Mouse (Mus musculus) MEL (cell line): ENCODE measurements at regions not wholly inside any gene's neighbourhood (a gene's known extent, or its start where the extent isn't known, plus 50 kb on each side); places are given as distances from the start of the nearest gene placed in this dataset.
A peak's percentile ranks its signal among the peaks of the same experiment; 100 is the strongest.

ENCODE experiments used
- DNase-seq: peaks from one replicate; pipeline ENCODE4 v3.0.0; 2011; ENCODE audit warnings: low read depth, low spot score
- H3K27ac ChIP-seq: 2 replicates; pipeline ENCODE4 v1.5.1; 2012; ENCODE audit warnings: low read depth, mild to moderate bottlenecking, control low read depth, low read length, moderate library complexity; ENCODE audit not compliant: control insufficient read depth
- H3K27me3 ChIP-seq, 2 experiments: fragments of 150-350 bp in 1 of 2; sonication (generic) in 1 of 2; 2 replicates each; pipeline ENCODE4 v1.6.1; 2012; ENCODE audit warnings: low read length in 2 of 2, mild to moderate bottlenecking in 2 of 2, improper control_type of control experiment in 1 of 2, moderate library complexity in 1 of 2; ENCODE audit not compliant: insufficient read depth in 2 of 2, control insufficient read depth in 1 of 2
- H3K36me3 ChIP-seq, 2 experiments: 2 replicates each; pipeline ENCODE4 v1.6.1; 2012 to 2014; ENCODE audit warnings: low read length in 2 of 2, improper control_type of control experiment in 1 of 2, inconsistent platforms in 1 of 2, mild to moderate bottlenecking in 1 of 2; ENCODE audit not compliant: insufficient read depth in 2 of 2, control insufficient read depth in 1 of 2
- H3K4me1 ChIP-seq, 2 experiments: fragments of 150-350 bp in 1 of 2; sonication (generic) in 1 of 2; 2 replicates each; pipeline ENCODE4 v1.6.1; 2012; ENCODE audit warnings: low read length in 2 of 2, improper control_type of control experiment in 1 of 2, mild to moderate bottlenecking in 1 of 2; ENCODE audit not compliant: insufficient read depth in 2 of 2, control insufficient read depth in 1 of 2
- H3K4me3 ChIP-seq, 2 experiments: fragments of 150-350 bp in 1 of 2; sonication (generic) in 1 of 2; 2 replicates each; pipeline ENCODE4 v1.5.1; 2012; ENCODE audit warnings: low read depth in 2 of 2, low read length in 2 of 2, mild to moderate bottlenecking in 2 of 2, moderate library complexity in 2 of 2, control low read depth in 1 of 2, improper control_type of control experiment in 1 of 2; ENCODE audit not compliant: control insufficient read depth in 1 of 2, insufficient read depth in 1 of 2
- H3K79me2 ChIP-seq: 2 replicates; pipeline ENCODE4 v1.6.1; 2012; ENCODE audit warnings: mild to moderate bottlenecking, low read length, moderate library complexity; ENCODE audit not compliant: control insufficient read depth, poor library complexity, insufficient read depth
- H3K9ac ChIP-seq: 2 replicates; pipeline ENCODE4 v1.6.1; 2012; ENCODE audit warnings: low read depth, mild to moderate bottlenecking, control low read depth, low read length, moderate library complexity; ENCODE audit not compliant: control insufficient read depth, poor library complexity, severe bottlenecking
- H3K9me3 ChIP-seq: fragments of 150-350 bp; sonication (generic); replicated peaks from 2 replicates; pipeline ENCODE4 v1.6.1; 2012; ENCODE audit warnings: mild to moderate bottlenecking, low read length, improper control_type of control experiment, moderate library complexity; ENCODE audit not compliant: insufficient read depth
- CHD1 ChIP-seq: IDR thresholded peaks from 2 replicates; pipeline ENCODE4 v1.6.1; 2012; ENCODE audit warnings: low read depth, mild to moderate bottlenecking, inconsistent platforms, low read length, improper control_type of control experiment
- CHD2 ChIP-seq: IDR thresholded peaks from 2 replicates; pipeline ENCODE4 v1.6.1; 2011; ENCODE audit warnings: low read length, improper control_type of control experiment
- EP300 ChIP-seq, 2 experiments: IDR thresholded peaks; 2 replicates each; pipeline ENCODE4 v1.6.1; 2011; ENCODE audit warnings: improper control_type of control experiment in 2 of 2, low read length in 2 of 2, low read depth in 1 of 2, mild to moderate bottlenecking in 1 of 2
- ETS1 ChIP-seq: IDR thresholded peaks from 2 replicates; pipeline ENCODE4 v1.6.1; 2012; ENCODE audit warnings: low read depth, mild to moderate bottlenecking, inconsistent platforms, low read length, improper control_type of control experiment, moderate library complexity
- GABPA ChIP-seq: IDR thresholded peaks from 2 replicates; pipeline ENCODE4 v1.6.1; 2012; ENCODE audit warnings: low read depth, mild to moderate bottlenecking, inconsistent platforms, low read length, improper control_type of control experiment, moderate library complexity
- JUND ChIP-seq: IDR thresholded peaks from 2 replicates; pipeline ENCODE4 v1.6.1; 2011; ENCODE audit warnings: low read depth, mild to moderate bottlenecking, improper control_type of control experiment, low read length
- MAFK ChIP-seq: IDR thresholded peaks from 2 replicates; pipeline ENCODE4 v1.6.1; 2011; ENCODE audit warnings: low read depth, mild to moderate bottlenecking, low read length, improper control_type of control experiment, borderline replicate concordance
- MAX ChIP-seq: IDR thresholded peaks from 2 replicates; pipeline ENCODE4 v1.6.1; 2011; ENCODE audit warnings: low read length, improper control_type of control experiment
- MAZ ChIP-seq: IDR thresholded peaks from 2 replicates; pipeline ENCODE4 v1.6.1; 2012; ENCODE audit warnings: low read depth, mild to moderate bottlenecking, inconsistent platforms, low read length, improper control_type of control experiment
- MXI1 ChIP-seq: IDR thresholded peaks from 2 replicates; pipeline ENCODE4 v1.6.1; 2011; ENCODE audit warnings: mild to moderate bottlenecking, low read depth, low read length, improper control_type of control experiment
- MYB ChIP-seq: IDR thresholded peaks from 2 replicates; pipeline ENCODE4 v1.6.1; 2011; ENCODE audit warnings: mild to moderate bottlenecking, low read depth, low read length, improper control_type of control experiment
- MYC ChIP-seq: IDR thresholded peaks from 2 replicates; pipeline ENCODE4 v1.6.1; 2011; ENCODE audit warnings: low read depth, mild to moderate bottlenecking, low read length, improper control_type of control experiment, moderate library complexity
- NELFE ChIP-seq: IDR thresholded peaks from 2 replicates; pipeline ENCODE4 v1.6.1; 2011; ENCODE audit warnings: low read depth, low read length, improper control_type of control experiment
- POLR2A ChIP-seq, 2 experiments: IDR thresholded peaks; 2 replicates each; pipeline ENCODE4 v1.6.1; 2011 to 2012; ENCODE audit warnings: low read length in 2 of 2, mild to moderate bottlenecking in 2 of 2, control low read depth in 1 of 2, improper control_type of control experiment in 1 of 2, low read depth in 1 of 2, moderate library complexity in 1 of 2; ENCODE audit not compliant: control insufficient read depth in 1 of 2, insufficient read depth in 1 of 2, poor library complexity in 1 of 2
- RAD21 ChIP-seq: IDR thresholded peaks from 2 replicates; pipeline ENCODE4 v1.6.1; 2011; ENCODE audit warnings: mild to moderate bottlenecking, low read depth, low read length, improper control_type of control experiment
- SIN3A ChIP-seq: IDR thresholded peaks from 2 replicates; pipeline ENCODE4 v1.6.1; 2012; ENCODE audit warnings: low read length, improper control_type of control experiment, inconsistent platforms
- TCF12 ChIP-seq: IDR thresholded peaks from 2 replicates; pipeline ENCODE4 v1.6.1; 2014; ENCODE audit warnings: low read depth, mild to moderate bottlenecking, inconsistent platforms, low read length, improper control_type of control experiment, moderate library complexity
- USF2 ChIP-seq, 2 experiments: IDR thresholded peaks; 2 replicates each; pipeline ENCODE4 v1.6.1; 2011 to 2012; ENCODE audit warnings: improper control_type of control experiment in 2 of 2, low read length in 2 of 2, borderline replicate concordance in 1 of 2, inconsistent platforms in 1 of 2, low read depth in 1 of 2, mild to moderate bottlenecking in 1 of 2; ENCODE audit not compliant: insufficient read depth in 1 of 2
- ZKSCAN1 ChIP-seq: IDR thresholded peaks from 2 replicates; pipeline ENCODE4 v1.6.1; 2012; ENCODE audit warnings: low read depth, mild to moderate bottlenecking, inconsistent platforms, low read length, improper control_type of control experiment, moderate library complexity

DNA sequence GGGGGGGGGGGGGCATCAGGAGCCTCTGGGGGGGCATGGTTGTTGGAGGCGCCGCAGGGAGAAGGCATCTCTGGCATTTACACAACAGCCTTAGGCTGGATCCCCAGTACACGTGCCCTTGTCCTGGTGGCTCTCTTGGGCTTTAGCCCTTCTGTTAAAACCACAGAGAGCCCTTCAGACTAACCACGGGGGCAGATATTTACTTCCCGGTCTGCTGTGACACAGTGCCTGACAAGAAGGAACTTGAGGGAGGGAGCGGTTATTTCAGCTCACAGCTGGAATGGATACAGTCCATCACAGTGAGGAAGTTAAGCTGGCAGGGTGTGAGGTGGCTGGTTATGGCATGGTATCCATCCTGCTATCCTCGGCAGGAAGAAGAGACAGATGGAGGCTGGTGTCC, 71.0 kb upstream of the Gm11733 start:
- DNase-seq = peak; percentile 76
- H3K27me3 ChIP-seq = 0 out of 4 replicates have a peak, but pooled peaks cover 0 to 1% of the 10 kb centered on the region in 2 experiments
- no peak overlapping the region for H3K27ac ChIP-seq
- H3K9me3 ChIP-seq = no peaks in the 10 kb centered on the region
- no peak overlapping the region for H3K4me3 ChIP-seq
- no peaks in the 10 kb centered on the region for H3K79me2 ChIP-seq
- TF ChIP-seq SIN3A = peak; percentile 39; the same call in 1 of the 2 replicates
- no peak for TF ChIP-seq MYB
- TF ChIP-seq MAX = peak; percentile 61; the same call in 1 of the 2 replicates
- 0 out of 2 replicates have a peak, but pooled peaks have one; percentile 40 for TF ChIP-seq MYC
- peak; percentile 37; the same call in 1 of the 2 replicates for TF ChIP-seq MXI1
- no peak for TF ChIP-seq POLR2A (IDR thresholded peaks at IDR 0.05; ENCODE audit: control insufficient read depth in 1 of 2, insufficient read depth in 1 of 2, low read depth in 1 of 2, low read length in 2 of 2, poor library complexity in 1 of 2)
- no peak for TF ChIP-seq USF2 (IDR thresholded peaks at IDR 0.05; ENCODE audit: borderline replicate concordance in 1 of 2, insufficient read depth in 1 of 2, low read depth in 1 of 2, low read length in 2 of 2)
- TF ChIP-seq ETS1 = 0 out of 2 replicates have a peak, but pooled peaks have one; percentile 30
- TF ChIP-seq EP300 (IDR thresholded peaks at IDR 0.05; ENCODE audit: low read depth in 1 of 2, low read length in 2 of 2) = peak; percentile 29 to 43; a peak in 2 of 4 replicates
- TF ChIP-seq MAZ = 0 out of 2 replicates have a peak, but pooled peaks have one; percentile 32
- TF ChIP-seq CHD2 = no peak
- TF ChIP-seq JUND = no peak
- no peak for TF ChIP-seq GABPA
- no peak for TF ChIP-seq ZKSCAN1
- TF ChIP-seq, all 39 proteins: peak for 7
- Histone ChIP-seq H3K9ac (no peak overlapping the region), H3K4me1 (peaks cover 5 to 19% of the 10 kb centered on the region in 2 experiments; a peak in 3 of 4 replicates), H3K36me3 (peaks cover 0 to 14% of the 10 kb centered on the region in 2 experiments; a peak in 2 of 4 replicates)

GRCm38 (mm10) chr11:117413942-117414705, 70.0 kb upstream of the Gm11733 start:
- peaks cover 0 to 11% of the 10 kb centered on the region in 2 experiments; a peak in 2 of 4 replicates for H3K36me3 ChIP-seq

More at GRCm38 (mm10) chr11:117413942-117414705, 70.0 kb upstream of the Gm11733 start:
- DNase-seq = no peak
- Histone ChIP-seq H3K4me1 (peaks cover 5 to 15% of the 10 kb centered on the region in 2 experiments; a peak in 3 of 4 replicates), H3K27ac (no peak overlapping the region), H3K9ac (no peak overlapping the region), H3K9me3 (no peaks in the 10 kb centered on the region), H3K4me3 (no peak overlapping the region), H3K79me2 (no peaks in the 10 kb centered on the region), H3K27me3 (peaks cover 0 to 3% of the 10 kb centered on the region in 2 experiments; a peak in 2 of 4 replicates)
- TF ChIP-seq MAFK = no peak
- TF ChIP-seq TCF12 = no peak
- TF ChIP-seq NELFE = no peak
- TF ChIP-seq RAD21 = no peak
- no peak for TF ChIP-seq CHD1
- TF ChIP-seq MYB = no peak
- no peak for TF ChIP-seq MAZ
- TF ChIP-seq CHD2 = no peak
- no peak for TF ChIP-seq EP300 (IDR thresholded peaks at IDR 0.05; ENCODE audit: low read depth in 1 of 2, low read length in 2 of 2)
